Comparison of ENCODE assay signal across 12 mouse cellular contexts in the genomic region with DNA sequence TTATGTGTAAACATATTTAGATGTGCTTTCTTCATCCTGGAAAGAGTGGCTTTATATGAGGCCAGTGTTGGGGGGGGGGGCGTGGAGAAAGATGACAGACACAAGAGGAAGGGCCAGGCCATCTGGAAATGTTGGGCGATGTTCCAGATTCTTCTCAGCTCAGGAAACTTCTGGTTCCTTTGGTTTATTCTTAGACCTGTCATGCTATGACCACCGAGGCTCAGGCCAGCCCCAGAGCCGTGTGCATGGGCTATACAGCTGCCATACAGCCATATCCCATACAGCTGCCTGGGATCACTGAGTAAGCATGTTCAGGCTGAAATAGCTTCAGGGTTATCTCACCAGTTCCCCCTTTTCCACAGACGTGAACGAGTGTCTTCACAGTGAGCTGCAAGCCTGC. TPM values are rescaled to one million over a fixed set of nuclear protein-coding genes. Genes with fewer than 3 reads are reported as not detected.
DNase-seq lines count a peak whose midpoint lies in the region; ATAC-seq and TF ChIP-seq lines count a peak whose summit lies in the region.
"Had no signal": no experiment of that assay in that cellular context is flagged by ENCODE, and none has a peak within 500 bp of the region (broad histone marks: within the 10 kb centered on the region; RNA-seq: fewer than 3 reads in every experiment).

No protein-coding gene starts in this region.

- ATAC-seq in forebrain, postnatal 0 days: peak; percentile 16; the same call in 1 of the 2 replicates
- no peak for ATAC-seq in forebrain, embryonic 11.5 days (replicated peaks; ENCODE audit: low FRiP score)
- ATAC-seq in intestine, embryonic 15.5 days: peak; percentile 47; the same call in 1 of the 2 replicates
- ATAC-seq in hindbrain, embryonic 12.5 days (ENCODE audit: low FRiP score): no peak
- ATAC-seq: Patski had no signal

- no peaks in the 10 kb centered on the region for H3K4me1 ChIP-seq in forebrain, postnatal 0 days (ENCODE audit: insufficient read depth)
- H3K4me1 ChIP-seq in forebrain, embryonic 11.5 days (replicated peaks; ENCODE audit: control insufficient read depth, insufficient read depth, low read length): no peaks in the 10 kb centered on the region
- no peaks in the 10 kb centered on the region for H3K4me1 ChIP-seq in intestine, embryonic 15.5 days (replicated peaks)
- H3K4me1 ChIP-seq in hindbrain, embryonic 12.5 days: no peaks in the 10 kb centered on the region

- H3K4me3 ChIP-seq in forebrain, postnatal 0 days (ENCODE audit: low read depth, low read length): no peak overlapping the region
- H3K4me3 ChIP-seq in forebrain, embryonic 11.5 days (ENCODE audit: low read depth, low read length): no peak overlapping the region
- no peak overlapping the region for H3K4me3 ChIP-seq in intestine, embryonic 15.5 days (replicated peaks)
- H3K4me3 ChIP-seq in hindbrain, embryonic 12.5 days: no peak overlapping the region
- H3K4me3 ChIP-seq: embryonic facial prominence, embryonic 13.5 days had no signal

- H3K27ac ChIP-seq in forebrain, postnatal 0 days (ENCODE audit: low read depth, low read length): no peak overlapping the region
- H3K27ac ChIP-seq in forebrain, embryonic 11.5 days (ENCODE audit: low read depth, low read length): no peak overlapping the region
- H3K27ac ChIP-seq in intestine, embryonic 15.5 days: peak overlapping the region; percentile 18; the same call in 1 of the 2 replicates
- H3K27ac ChIP-seq in hindbrain, embryonic 12.5 days: no peak overlapping the region
- H3K27ac ChIP-seq: embryonic facial prominence, embryonic 13.5 days; liver, embryonic 14.5 days had no signal

- H3K27me3 ChIP-seq in forebrain, postnatal 0 days (ENCODE audit: insufficient read depth, low read length): no peaks in the 10 kb centered on the region
- H3K27me3 ChIP-seq in forebrain, embryonic 11.5 days (ENCODE audit: control insufficient read depth, insufficient read depth, low read length): no peaks in the 10 kb centered on the region
- no peaks in the 10 kb centered on the region for H3K27me3 ChIP-seq in intestine, embryonic 15.5 days (replicated peaks)
- H3K27me3 ChIP-seq in hindbrain, embryonic 12.5 days: no peaks in the 10 kb centered on the region
- H3K27me3 ChIP-seq: embryonic facial prominence, embryonic 13.5 days; Patski had no signal

- H3K4me2 ChIP-seq in forebrain, postnatal 0 days (ENCODE audit: low read depth): no peak overlapping the region
- no peak overlapping the region for H3K4me2 ChIP-seq in forebrain, embryonic 11.5 days (ENCODE audit: low read depth, low read length, severe bottlenecking)
- no peak overlapping the region for H3K4me2 ChIP-seq in intestine, embryonic 15.5 days (replicated peaks)
- H3K4me2 ChIP-seq in hindbrain, embryonic 12.5 days (replicated peaks): no peak overlapping the region
- H3K4me2 ChIP-seq: embryonic facial prominence, embryonic 13.5 days had no signal

- DNase-seq in forebrain, postnatal 0 days: no peak
- no peak for DNase-seq in forebrain, embryonic 11.5 days (ENCODE audit: low spot score)
- DNase-seq in left cerebral cortex, postnatal 10 days (ENCODE audit: extremely low spot score in 1 of 2, low spot score in 2 of 2): peak; percentile 36 to 64
- no peak for DNase-seq in left cerebral cortex, adult 18-20 months (ENCODE audit: low spot score in 2 of 2)
- DNase-seq in lung, postnatal 36 days: peak; percentile 9
- no peak for DNase-seq in right cerebral cortex, adult 2 months (ENCODE audit: low spot score in 2 of 2)
- DNase-seq: retina, postnatal 1 day had no signal

- H3K9me3 ChIP-seq in forebrain, postnatal 0 days (ENCODE audit: low read length): no peaks in the 10 kb centered on the region
- no peaks in the 10 kb centered on the region for H3K9me3 ChIP-seq in forebrain, embryonic 11.5 days (ENCODE audit: control insufficient read depth, low read length)
- H3K9me3 ChIP-seq in intestine, embryonic 15.5 days: no peaks in the 10 kb centered on the region
- no peaks in the 10 kb centered on the region for H3K9me3 ChIP-seq in hindbrain, embryonic 12.5 days (replicated peaks)
- H3K9me3 ChIP-seq: embryonic facial prominence, embryonic 13.5 days had no signal

- TF ChIP-seq CTCF in forebrain, postnatal 0 days (IDR thresholded peaks at IDR 0.05; ENCODE audit: low read depth): no peak

- 80% methylated on average over 6 of the region's 6 CpGs for WGBS in forebrain, postnatal 0 days
- WGBS in forebrain, embryonic 11.5 days: 87% methylated on average over 6 of the region's 6 CpGs
- 42% methylated on average over 6 of the region's 6 CpGs for WGBS in intestine, embryonic 15.5 days
- 81% methylated on average over 6 of the region's 6 CpGs for WGBS in hindbrain, embryonic 12.5 days

- no peak overlapping the region for H3K9ac ChIP-seq in forebrain, postnatal 0 days
- no peak overlapping the region for H3K9ac ChIP-seq in forebrain, embryonic 11.5 days (ENCODE audit: low read length)
- H3K9ac ChIP-seq in intestine, embryonic 15.5 days: no peak overlapping the region
- H3K9ac ChIP-seq in hindbrain, embryonic 12.5 days: no peak overlapping the region
- H3K9ac ChIP-seq: embryonic facial prominence, embryonic 13.5 days; liver, embryonic 14.5 days had no signal

- no peaks in the 10 kb centered on the region for H3K36me3 ChIP-seq in forebrain, postnatal 0 days (ENCODE audit: insufficient read depth)
- H3K36me3 ChIP-seq in forebrain, embryonic 11.5 days (ENCODE audit: control insufficient read depth, insufficient read depth, low read length): no peaks in the 10 kb centered on the region
- H3K36me3 ChIP-seq in intestine, embryonic 15.5 days: no peaks in the 10 kb centered on the region
- no peaks in the 10 kb centered on the region for H3K36me3 ChIP-seq in hindbrain, embryonic 12.5 days
- H3K36me3 ChIP-seq: embryonic facial prominence, embryonic 13.5 days had no signal

- intact Hi-C loops in left cerebral cortex, postnatal 10 days (cut with DNase I): no loop called here

RNA-seq across cellular contexts. Expression of a gene that starts 18.9 kb away (rescaled TPM):
- 0.05 TPM in 1 of 2 replicates, not detected in the other for total RNA-seq in forebrain, postnatal 0 days (2014; rRNA removed)
- 0.09 and 0.10 TPM in 2 replicates for polyA plus RNA-seq in forebrain, postnatal 0 days (2015; fragmentation: Nextera tagmentation; extraction: Ambion mirVana)
- polyA plus RNA-seq in forebrain, embryonic 11.5 days (2014; fragmentation: Nextera tagmentation; extraction: Ambion mirVana): 0.24 TPM in 1 of 2 replicates, not detected in the other
- total RNA-seq in left cerebral cortex, postnatal 10 days (2021): under 1 TPM; 0.08 to 0.09 TPM
- under 1 TPM in 1 of 2 experiments, not detected in 1; 0.16 TPM for total RNA-seq in left cerebral cortex, adult 18-20 months (2021)
- 0.06 TPM in 1 of 2 replicates, not detected in the other for polyA plus RNA-seq in intestine, embryonic 15.5 days (2015; fragmentation: Nextera tagmentation; extraction: Ambion mirVana)
- polyA plus RNA-seq in hindbrain, embryonic 12.5 days (2016; fragmentation: Nextera tagmentation; extraction: Ambion mirVana): 0.52 TPM in 1 of 2 replicates, not detected in the other
- polyA plus RNA-seq: Patski had no signal

Comparison
In these comparisons a context has a peak if more than half of its experiments do, and no peak if none do; other contexts are left out.
1. ATAC-seq: peak in forebrain, postnatal 0 days (single experiment) and intestine, embryonic 15.5 days (single experiment); none in forebrain, embryonic 11.5 days (single experiment) and hindbrain, embryonic 12.5 days (single experiment).
2. DNase-seq: peak in left cerebral cortex, postnatal 10 days (2 of 2) and lung, postnatal 36 days (single experiment); none in forebrain, postnatal 0 days (single experiment), forebrain, embryonic 11.5 days (single experiment), left cerebral cortex, adult 18-20 months (0 of 2) and right cerebral cortex, adult 2 months (0 of 2).